Mouse (Mus musculus) layer of hippocampus, postnatal 10 days (tissue): ENCODE results near the gene Lrrc8d. TPM values are rescaled to one million over a fixed set of nuclear protein-coding genes. Genes with fewer than 3 reads are reported as not detected.

Experiments used
- total RNA-seq, 2 experiments: library from RNA; stranded (reverse); gene quantifications; 2 replicates each; pipeline ENCODE4 v1.2.3; 2021

Lrrc8d gene
- total RNA-seq, 2 experiments from 2014 or later: 57.7 to 59.4 TPM

Other genes with a start within 250 kb of the Lrrc8d start
- gene Lrrc8c, start 180.6 kb upstream of the Lrrc8d start, total RNA-seq: 10 to 100 TPM; 24.6 to 26.1 TPM
- gene Zfp326, start 176.6 kb downstream of the Lrrc8d start, total RNA-seq: 10 to 100 TPM; 41.4 to 45.9 TPM